Mouse (Mus musculus): Measurements from ENCODE around the gene Nrl. TPM values are rescaled to one million over a fixed set of nuclear protein-coding genes. Genes with fewer than 3 reads are reported as not detected.

The Nrl gene
- polyA plus RNA-seq, 1 experiment from 2014 or later = not detected

DNA sequence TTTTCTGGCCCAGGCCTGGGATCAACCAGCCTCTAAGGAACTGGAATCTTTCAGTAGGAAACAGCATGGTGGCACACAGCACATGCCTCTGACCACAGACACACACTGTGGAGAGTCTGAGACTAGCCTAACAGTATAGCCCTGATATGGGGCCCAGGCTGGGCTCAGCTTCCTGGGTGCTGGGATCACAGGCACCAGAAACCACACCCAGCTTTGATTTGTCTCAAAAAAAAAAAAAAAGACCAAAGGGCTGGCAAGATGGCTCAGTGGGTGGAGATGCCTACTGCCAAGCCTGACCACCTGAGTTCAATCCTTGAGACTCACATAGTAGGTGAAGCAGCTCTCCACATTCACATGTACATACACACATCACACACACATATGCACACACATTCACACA lies 29.9 kb upstream of the Nrl start:
- DNase-seq (ENCODE audit: low spot score) = no peak
- peaks cover 6% of the 10 kb centered on the region for H3K36me3 ChIP-seq
- H3K4me1 ChIP-seq = 0 out of 2 replicates have a peak, but pooled peaks cover 5% of the 10 kb centered on the region
- no peak overlapping the region for H3K27ac ChIP-seq
- no peak overlapping the region for H3K4me3 ChIP-seq
- no peaks in the 10 kb centered on the region for H3K27me3 ChIP-seq (ENCODE audit: insufficient read depth, poor library complexity, severe bottlenecking)
- H3K9me3 ChIP-seq = no peaks in the 10 kb centered on the region

DNA sequence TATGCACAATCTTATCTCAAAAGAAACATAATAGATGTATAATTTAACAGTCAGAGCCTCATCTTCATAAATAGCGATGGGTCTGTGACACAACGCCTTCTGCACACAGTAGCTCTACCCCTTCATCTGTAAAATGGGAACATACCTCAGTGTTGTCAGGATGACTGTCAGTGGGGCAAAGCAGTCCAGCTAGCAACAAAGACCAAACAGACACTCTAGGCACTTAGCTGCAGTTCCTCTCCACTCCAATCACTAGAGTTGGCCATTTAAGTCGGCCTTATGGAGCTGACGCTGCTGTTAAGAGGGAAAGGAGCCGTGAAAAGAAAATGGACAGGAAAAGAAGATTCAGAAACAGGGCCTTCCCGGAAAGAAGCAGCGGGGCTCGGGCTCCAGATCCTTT lies 27.0 kb upstream of the Nrl start:
- Histone ChIP-seq H3K36me3 (peaks cover 34% of the 10 kb centered on the region), H3K4me3 (no peak overlapping the region), H3K27me3 (ENCODE audit: insufficient read depth, poor library complexity, severe bottlenecking) (no peaks in the 10 kb centered on the region), H3K27ac (no peak overlapping the region), H3K9me3 (no peaks in the 10 kb centered on the region), H3K4me1 (0 out of 2 replicates have a peak, but pooled peaks cover 2% of the 10 kb centered on the region)
- WGBS = 84% methylated on average over 8 of the region's 8 CpGs
- no peak for DNase-seq (ENCODE audit: low spot score)

DNA sequence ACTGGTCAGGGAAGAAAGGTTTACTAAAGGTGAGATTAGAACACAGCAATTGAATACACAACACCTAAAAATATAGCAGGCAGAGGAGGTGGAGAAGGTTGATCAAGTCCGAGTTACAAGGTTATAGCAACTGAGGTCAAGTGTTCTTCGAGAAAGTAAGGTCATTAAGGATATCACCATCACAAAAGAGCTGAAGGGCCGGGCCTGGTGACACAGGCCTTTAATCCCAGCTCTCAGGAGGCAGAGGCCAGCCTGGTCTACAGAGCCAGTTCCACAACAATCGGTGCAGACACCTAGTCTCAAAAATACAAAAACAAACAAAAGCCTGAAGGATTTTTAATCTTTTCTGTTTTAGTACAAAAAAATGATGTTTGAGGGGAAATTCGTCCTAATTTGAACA lies 26.6 kb upstream of the Nrl start:
- 73% methylated on average over 5 of the region's 5 CpGs for WGBS
- Histone ChIP-seq H3K27ac (no peak overlapping the region), H3K4me1 (no peaks in the 10 kb centered on the region), H3K9me3 (no peaks in the 10 kb centered on the region), H3K4me3 (no peak overlapping the region), H3K36me3 (peaks cover 38% of the 10 kb centered on the region), H3K27me3 (ENCODE audit: insufficient read depth, poor library complexity, severe bottlenecking) (no peaks in the 10 kb centered on the region)
- no peak for DNase-seq (ENCODE audit: low spot score)

DNA sequence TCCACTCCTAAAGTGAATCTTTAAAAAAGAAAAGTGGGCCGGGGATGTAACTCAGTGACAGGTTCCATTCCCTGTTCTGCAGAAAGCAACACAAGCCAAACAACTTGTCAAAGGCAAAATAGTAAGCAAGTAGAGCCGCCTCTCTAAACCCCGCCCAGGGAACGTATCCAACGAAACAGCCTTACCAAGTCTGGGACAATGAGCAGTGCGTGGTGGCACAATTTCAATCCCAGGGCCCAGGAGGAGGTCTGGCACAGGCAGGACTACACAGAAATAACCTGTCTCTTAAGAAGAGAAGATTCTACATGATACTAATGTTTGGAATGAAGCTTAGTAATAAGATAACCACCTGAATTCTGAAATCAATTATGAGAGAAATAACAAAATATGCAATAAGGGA lies 25.4 kb upstream of the Nrl start:
- H3K4me1 ChIP-seq = no peaks in the 10 kb centered on the region
- H3K4me3 ChIP-seq = no peak overlapping the region
- H3K27ac ChIP-seq = no peak overlapping the region
- H3K27me3 ChIP-seq (ENCODE audit: insufficient read depth, poor library complexity, severe bottlenecking) = no peaks in the 10 kb centered on the region
- H3K9me3 ChIP-seq = no peaks in the 10 kb centered on the region
- H3K36me3 ChIP-seq = peaks cover 48% of the 10 kb centered on the region
- 86% methylated on average over 6 of the region's 6 CpGs for WGBS
- no peak for DNase-seq (ENCODE audit: low spot score)

DNA sequence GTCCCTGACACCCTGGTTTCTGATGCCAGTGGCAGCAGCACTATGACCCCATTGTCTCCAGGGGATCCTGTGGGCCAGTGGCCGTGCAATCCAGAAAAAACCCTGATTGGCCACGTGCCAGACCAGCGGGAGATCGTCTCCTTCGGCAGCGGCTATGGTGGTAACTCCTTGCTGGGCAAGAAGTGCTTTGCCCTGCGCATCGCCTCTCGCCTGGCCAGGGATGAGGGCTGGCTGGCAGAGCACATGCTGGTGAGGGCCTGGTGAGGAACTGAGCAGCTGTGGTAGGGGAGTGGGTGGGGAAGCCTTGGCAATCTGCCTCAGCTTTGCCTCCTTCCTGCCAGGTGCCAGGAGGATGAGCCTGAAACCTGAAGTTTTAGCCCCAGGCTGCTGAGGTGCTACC lies 19.6 kb upstream of the Nrl start:
- peaks cover 24% of the 10 kb centered on the region for H3K4me1 ChIP-seq
- H3K4me3 ChIP-seq = no peak overlapping the region
- H3K27me3 ChIP-seq (ENCODE audit: insufficient read depth, poor library complexity, severe bottlenecking) = no peaks in the 10 kb centered on the region
- peaks cover 66% of the 10 kb centered on the region for H3K36me3 ChIP-seq
- WGBS = 83% methylated on average over 9 of the region's 9 CpGs
- H3K9me3 ChIP-seq = no peaks in the 10 kb centered on the region
- no peak for DNase-seq (ENCODE audit: low spot score)
- H3K27ac ChIP-seq = no peak overlapping the region

DNA sequence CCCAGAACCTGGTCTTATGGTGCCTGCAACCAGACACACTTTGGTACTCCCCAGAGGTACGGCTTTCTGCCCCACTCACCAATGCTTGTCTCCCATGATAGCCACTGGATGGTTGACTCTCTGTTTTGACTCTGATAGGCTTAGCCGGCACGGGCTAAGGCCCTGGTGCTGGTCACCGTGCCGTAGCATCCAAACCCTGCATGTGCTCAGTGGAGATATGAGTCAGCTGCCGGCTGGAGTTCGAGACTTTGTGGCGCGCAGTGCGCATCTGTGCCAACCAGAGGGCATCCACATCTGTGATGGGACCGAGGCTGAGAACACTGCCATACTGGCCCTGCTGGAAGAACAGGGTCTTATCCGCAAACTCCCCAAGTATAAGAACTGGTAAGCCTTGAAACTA lies 17.5 kb upstream of the Nrl start:
- Histone ChIP-seq H3K9me3 (no peaks in the 10 kb centered on the region), H3K27ac (no peak overlapping the region), H3K4me1 (peaks cover 24% of the 10 kb centered on the region), H3K27me3 (ENCODE audit: insufficient read depth, poor library complexity, severe bottlenecking) (no peaks in the 10 kb centered on the region), H3K4me3 (no peak overlapping the region), H3K36me3 (peaks cover 45% of the 10 kb centered on the region)
- WGBS = 91% methylated on average over 12 of the region's 12 CpGs
- no peak for DNase-seq (ENCODE audit: low spot score)

DNA sequence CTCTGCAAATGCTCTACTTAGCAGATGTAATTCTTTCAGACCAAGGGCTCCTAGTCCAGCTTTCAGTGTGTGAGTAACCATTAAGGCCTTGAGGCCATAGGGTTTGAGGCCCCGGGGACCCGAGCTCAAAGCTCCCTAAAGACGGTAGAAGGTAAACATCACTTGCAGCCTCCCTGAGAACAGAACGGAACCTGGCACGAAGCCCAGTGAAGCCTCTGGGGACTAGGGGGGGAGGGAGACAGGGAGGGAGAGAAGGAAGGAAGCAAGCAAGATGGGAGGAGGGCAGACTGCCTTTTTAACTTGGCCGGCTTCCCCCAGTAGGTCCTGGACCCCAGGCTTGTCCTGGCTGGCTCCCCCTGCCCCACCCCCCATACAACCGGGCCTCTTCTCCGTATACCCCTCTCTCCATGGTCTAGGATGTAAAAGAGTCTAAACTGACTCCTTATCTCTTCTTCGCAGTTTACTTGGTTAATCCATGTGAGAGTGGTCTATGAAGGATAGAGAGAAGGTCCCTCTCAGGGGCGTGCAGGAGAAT lies 16.1 kb upstream of the Nrl start:
- Histone ChIP-seq H3K4me3 (peak overlapping the region; percentile 75), H3K27ac (peak overlapping the region; percentile 92), H3K27me3 (ENCODE audit: insufficient read depth, poor library complexity, severe bottlenecking) (no peaks in the 10 kb centered on the region), H3K4me1 (peaks cover 24% of the 10 kb centered on the region), H3K9me3 (no peaks in the 10 kb centered on the region), H3K36me3 (peaks cover 31% of the 10 kb centered on the region)
- peak; percentile 86 for DNase-seq (ENCODE audit: low spot score)
- 4% methylated on average over 10 of the region's 10 CpGs for WGBS

DNA sequence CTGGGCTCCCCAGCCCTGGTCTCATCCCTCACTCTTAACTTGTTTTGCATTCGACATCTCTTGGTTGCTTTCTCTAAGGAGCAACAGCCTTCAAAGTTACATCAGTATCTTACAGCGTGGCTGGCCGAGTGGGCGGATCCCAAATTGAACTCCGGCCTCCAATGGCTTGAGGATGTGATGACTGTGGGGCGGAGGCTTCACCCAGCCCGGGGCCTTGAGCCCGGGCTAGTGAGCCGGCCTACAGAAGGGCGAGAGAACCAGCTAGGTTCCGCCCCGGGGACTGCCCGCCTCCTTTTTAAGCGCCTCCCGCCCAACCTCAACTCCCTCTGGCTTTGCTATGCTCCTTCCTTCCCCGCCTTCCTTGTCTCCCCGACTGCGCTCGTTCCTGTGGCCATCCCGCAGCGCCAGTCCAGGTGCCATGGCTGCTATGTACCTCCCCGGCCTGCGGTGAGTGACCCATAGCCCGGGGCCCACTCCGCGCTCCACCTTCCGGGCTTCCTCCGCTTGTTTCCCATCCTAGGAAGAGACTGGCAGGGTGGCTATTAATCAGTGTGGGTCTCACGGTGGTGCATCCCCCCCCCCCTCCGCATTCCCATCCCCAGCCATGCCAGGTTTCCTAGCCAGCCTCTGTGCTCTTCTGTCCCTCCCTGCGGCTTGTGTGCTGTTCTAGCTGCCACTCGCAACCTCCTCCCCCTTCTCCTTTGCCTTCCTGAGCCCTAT lies 15.4 kb upstream of the Nrl start, which contains the start of gene Pck2:
Gene Pck2, plus strand, starts transcription at position 200 of the 720 bp plus-strand sequence.
- Histone ChIP-seq H3K27me3 (ENCODE audit: insufficient read depth, poor library complexity, severe bottlenecking) (no peaks in the 10 kb centered on the region), H3K4me3 (peak within 1 kb of the TSS; percentile 75), H3K27ac (peak within 1 kb of the TSS; percentile 92), H3K36me3 (peaks cover 27% of the 10 kb centered on the region), H3K9me3 (no peaks in the 10 kb centered on the region), H3K4me1 (peaks cover 24% of the 10 kb centered on the region)
- peak; percentile 96 for DNase-seq (ENCODE audit: low spot score)
- under 1% methylated on average over 32 of the region's 32 CpGs for WGBS

DNA sequence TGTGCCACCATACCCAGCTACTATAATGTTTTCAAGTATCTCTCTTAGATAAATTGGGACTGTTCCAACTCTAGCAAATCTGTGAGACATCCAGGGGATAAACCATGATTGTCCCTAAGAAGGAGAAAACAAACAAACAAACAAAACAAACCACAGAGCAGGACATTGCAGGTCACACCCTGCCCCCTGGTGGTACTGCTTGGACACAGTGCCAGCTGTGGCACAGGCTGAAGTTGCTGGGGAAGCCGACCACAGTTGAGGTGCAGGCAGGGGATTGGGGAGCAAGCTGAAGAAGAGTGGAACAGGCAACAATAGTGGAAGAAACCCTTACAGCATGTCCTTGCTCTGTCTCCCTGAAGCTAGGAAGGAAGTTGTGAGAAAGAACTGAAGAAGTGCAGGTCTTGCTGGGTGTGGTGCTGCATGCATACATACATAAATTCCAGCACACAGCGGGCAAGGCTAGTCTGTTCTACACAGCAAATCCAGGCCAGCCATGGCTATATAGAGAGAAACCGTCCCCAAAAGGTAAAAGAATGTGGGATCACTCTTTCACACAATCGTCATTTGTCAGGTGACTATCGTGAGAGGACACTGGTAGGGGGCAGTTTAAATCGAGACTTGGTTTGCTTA lies 11.4 kb upstream of the Nrl start:
- no peaks in the 10 kb centered on the region for H3K36me3 ChIP-seq
- H3K27ac ChIP-seq = no peak overlapping the region
- WGBS = 41% methylated on average over 6 of the region's 6 CpGs
- no peak for DNase-seq (ENCODE audit: low spot score)
- no peaks in the 10 kb centered on the region for H3K9me3 ChIP-seq
- H3K4me3 ChIP-seq = no peak overlapping the region
- no peaks in the 10 kb centered on the region for H3K27me3 ChIP-seq (ENCODE audit: insufficient read depth, poor library complexity, severe bottlenecking)
- H3K4me1 ChIP-seq = peaks cover 18% of the 10 kb centered on the region

DNA sequence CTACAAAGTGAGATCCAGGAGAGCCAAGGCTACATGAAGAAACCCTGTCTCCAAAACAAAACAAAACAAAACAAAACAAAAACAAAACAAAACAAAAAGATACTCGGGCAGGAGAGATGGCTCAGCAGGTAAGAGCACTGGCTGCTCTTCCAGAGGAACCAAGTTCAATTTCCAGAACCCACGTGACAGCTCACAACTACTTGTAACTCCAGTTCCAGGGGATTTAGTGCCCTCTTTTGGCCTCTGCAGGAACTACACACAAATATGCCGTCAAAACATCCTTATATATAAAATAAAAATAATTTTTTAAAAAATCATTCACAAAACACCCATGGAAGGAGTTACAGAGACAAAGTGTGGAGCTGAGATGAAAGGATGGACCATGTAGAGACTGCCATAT lies 3.2 kb upstream of the Nrl start:
- WGBS = 15% methylated on average over 3 of the region's 3 CpGs
- H3K9me3 ChIP-seq = no peaks in the 10 kb centered on the region
- DNase-seq (ENCODE audit: low spot score) = no peak
- H3K36me3 ChIP-seq = no peaks in the 10 kb centered on the region
- no peak overlapping the region for H3K27ac ChIP-seq
- H3K4me1 ChIP-seq = peaks cover 12% of the 10 kb centered on the region
- H3K27me3 ChIP-seq (ENCODE audit: insufficient read depth, poor library complexity, severe bottlenecking) = peaks cover 51% of the 10 kb centered on the region
- H3K4me3 ChIP-seq = no peak overlapping the region

DNA sequence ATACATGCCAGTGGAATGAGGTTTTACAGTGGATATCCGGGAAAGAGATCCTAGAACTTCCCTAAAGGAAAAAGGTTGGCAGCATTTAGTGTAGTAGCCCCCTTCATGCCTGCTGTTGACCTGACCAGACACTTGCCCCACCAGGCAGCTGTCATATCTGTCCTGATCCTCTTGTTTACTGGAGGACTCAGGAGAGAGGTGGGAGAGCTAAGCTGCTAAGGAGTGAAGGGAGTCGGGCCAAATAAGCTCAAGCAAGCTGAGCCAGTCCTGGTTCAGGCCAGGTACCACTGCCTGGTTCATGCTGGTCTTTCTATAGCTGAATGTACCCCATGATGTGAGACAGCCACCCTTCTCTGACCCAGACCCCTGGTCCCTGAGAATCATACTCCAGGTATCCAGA lies 1.9 kb upstream of the Nrl start:
- Histone ChIP-seq H3K9me3 (no peaks in the 10 kb centered on the region), H3K27ac (no peak overlapping the region), H3K36me3 (no peaks in the 10 kb centered on the region), H3K4me1 (peaks cover 12% of the 10 kb centered on the region), H3K4me3 (no peak overlapping the region), H3K27me3 (ENCODE audit: insufficient read depth, poor library complexity, severe bottlenecking) (peaks cover 63% of the 10 kb centered on the region)
- WGBS = 60% methylated on average over 2 of the region's 2 CpGs
- no peak for DNase-seq (ENCODE audit: low spot score)

DNA sequence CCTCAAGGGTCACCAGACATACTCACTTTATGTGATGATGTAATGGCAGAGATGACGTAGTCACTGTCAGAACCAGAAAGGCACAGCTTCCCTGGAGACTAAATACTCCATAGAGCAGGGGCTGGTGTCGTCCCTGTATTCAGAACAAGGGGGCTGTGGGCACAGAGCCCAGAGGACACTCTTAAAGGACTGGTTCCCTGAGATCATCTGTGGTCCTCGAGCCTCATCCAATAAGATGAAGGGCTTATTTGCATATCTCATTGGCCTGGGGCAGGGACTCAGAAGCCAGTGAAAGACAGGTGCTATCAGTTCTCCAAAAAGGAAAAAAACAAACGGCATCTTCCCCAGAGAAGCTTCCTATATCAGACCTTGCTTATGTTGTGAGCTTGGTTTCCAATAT lies 719 bp downstream of the Nrl start:
- Histone ChIP-seq H3K4me3 (no peak overlapping the region), H3K4me1 (peaks cover 24% of the 10 kb centered on the region), H3K36me3 (no peaks in the 10 kb centered on the region), H3K27me3 (ENCODE audit: insufficient read depth, poor library complexity, severe bottlenecking) (peaks cover 74% of the 10 kb centered on the region), H3K27ac (no peak overlapping the region), H3K9me3 (no peaks in the 10 kb centered on the region)
- DNase-seq (ENCODE audit: low spot score) = no peak
- 33% methylated on average over 4 of the region's 4 CpGs for WGBS

All from heart, embryonic 10.5 days (tissue).